Mouse (Mus musculus): Measurements from ENCODE around the gene Zfp784. TPM values are rescaled to one million over a fixed set of nuclear protein-coding genes. Genes with fewer than 3 reads are reported as not detected.

Gene Zfp784
- polyA plus RNA-seq, 1 experiment from 2014 or later: 3.8 TPM

GRCm38 (mm10) chr7:5073586-5073985, 35.3 kb upstream of the Zfp784 start:
- no peaks in the 10 kb centered on the region for H3K27me3 ChIP-seq (ENCODE audit: poor library complexity, severe bottlenecking)
- WGBS: 76% methylated on average over 1 of the region's 1 CpGs
- no peaks in the 10 kb centered on the region for H3K4me1 ChIP-seq
- H3K36me3 ChIP-seq (replicated peaks): peaks cover 98% of the 10 kb centered on the region
- H3K4me3 ChIP-seq: no peak overlapping the region
- H3K27ac ChIP-seq: no peak overlapping the region
- DNase-seq (ENCODE audit: extremely low spot score, low spot score): no peak
- H3K9me3 ChIP-seq: no peaks in the 10 kb centered on the region

GRCm38 (mm10) chr7:5064886-5065285, 26.6 kb upstream of the Zfp784 start:
- no peak overlapping the region for H3K27ac ChIP-seq
- H3K27me3 ChIP-seq (ENCODE audit: poor library complexity, severe bottlenecking): no peaks in the 10 kb centered on the region
- H3K36me3 ChIP-seq (replicated peaks): peaks cover 56% of the 10 kb centered on the region
- peaks cover 38% of the 10 kb centered on the region for H3K4me1 ChIP-seq
- H3K9me3 ChIP-seq: no peaks in the 10 kb centered on the region
- WGBS: 93% methylated on average over 6 of the region's 6 CpGs
- DNase-seq (ENCODE audit: extremely low spot score, low spot score): no peak
- peak overlapping the region; percentile 67; the same call in 1 of the 2 replicates for H3K4me3 ChIP-seq

- no peaks in the 10 kb centered on the region for H3K9me3 ChIP-seq
- H3K36me3 ChIP-seq (replicated peaks): peaks cover 32% of the 10 kb centered on the region
- H3K27ac ChIP-seq: peak overlapping the region; percentile 97
- peak overlapping the region; percentile 67 for H3K4me3 ChIP-seq
- DNase-seq (ENCODE audit: extremely low spot score, low spot score): peak; percentile 82
- peaks cover 21% of the 10 kb centered on the region for H3K27me3 ChIP-seq (ENCODE audit: poor library complexity, severe bottlenecking)
- WGBS: under 1% methylated on average over 51 of the region's 51 CpGs
- peaks cover 50% of the 10 kb centered on the region for H3K4me1 ChIP-seq
Measured at GRCm38 (mm10) chr7:5062360-5063001, 24.2 kb upstream of the Zfp784 start.

GRCm38 (mm10) chr7:5061774-5062359, 23.6 kb upstream of the Zfp784 start, which contains the start of gene U2af2:
U2af2 (plus strand) TSS chr7:5062143.
- H3K27ac ChIP-seq: peak within 1 kb of the TSS; percentile 97
- peaks cover 26% of the 10 kb centered on the region for H3K36me3 ChIP-seq (replicated peaks)
- peak within 1 kb of the TSS; percentile 67 for H3K4me3 ChIP-seq
- DNase-seq (ENCODE audit: extremely low spot score, low spot score): peak; percentile 95
- peaks cover 27% of the 10 kb centered on the region for H3K27me3 ChIP-seq (ENCODE audit: poor library complexity, severe bottlenecking)
- peaks cover 56% of the 10 kb centered on the region for H3K4me1 ChIP-seq
- WGBS: under 1% methylated on average over 64 of the region's 65 CpGs
- H3K9me3 ChIP-seq: no peaks in the 10 kb centered on the region

- peak; percentile 97 for DNase-seq (ENCODE audit: extremely low spot score, low spot score)
- H3K27ac ChIP-seq: peak overlapping the region; percentile 97
- peak overlapping the region; percentile 67 for H3K4me3 ChIP-seq
- H3K36me3 ChIP-seq (replicated peaks): peaks cover 19% of the 10 kb centered on the region
- H3K27me3 ChIP-seq (ENCODE audit: poor library complexity, severe bottlenecking): peaks cover 34% of the 10 kb centered on the region
- peaks cover 61% of the 10 kb centered on the region for H3K4me1 ChIP-seq
- WGBS: under 1% methylated on average over 60 of the region's 60 CpGs
- H3K9me3 ChIP-seq: no peaks in the 10 kb centered on the region
Measured at GRCm38 (mm10) chr7:5060944-5061773, 22.9 kb upstream of the Zfp784 start.

GRCm38 (mm10) chr7:5060239-5060731, 22.0 kb upstream of the Zfp784 start:
- peak; percentile 82 for DNase-seq (ENCODE audit: extremely low spot score, low spot score)
- H3K4me1 ChIP-seq: peaks cover 54% of the 10 kb centered on the region
- peaks cover 43% of the 10 kb centered on the region for H3K27me3 ChIP-seq (ENCODE audit: poor library complexity, severe bottlenecking)
- H3K9me3 ChIP-seq: no peaks in the 10 kb centered on the region
- WGBS: 3% methylated on average over 27 of the region's 27 CpGs
- peaks cover 10% of the 10 kb centered on the region for H3K36me3 ChIP-seq (replicated peaks)
- peak overlapping the region; percentile 67 for H3K4me3 ChIP-seq
- peak overlapping the region; percentile 97 for H3K27ac ChIP-seq

GRCm38 (mm10) chr7:5059421-5059820, 21.2 kb upstream of the Zfp784 start:
- no peak for DNase-seq (ENCODE audit: extremely low spot score, low spot score)
- Histone ChIP-seq H3K4me3 (peak overlapping the region; percentile 67), H3K27me3 (ENCODE audit: poor library complexity, severe bottlenecking) (peaks cover 51% of the 10 kb centered on the region), H3K36me3 (replicated peaks) (peaks cover 4% of the 10 kb centered on the region), H3K27ac (peak overlapping the region; percentile 97; the same call in 1 of the 2 replicates), H3K4me1 (peaks cover 50% of the 10 kb centered on the region), H3K9me3 (no peaks in the 10 kb centered on the region)
- WGBS: 92% methylated on average over 12 of the region's 12 CpGs

GRCm38 (mm10) chr7:5058631-5059030, 20.4 kb upstream of the Zfp784 start:
- peaks cover 50% of the 10 kb centered on the region for H3K4me1 ChIP-seq
- no peaks in the 10 kb centered on the region for H3K9me3 ChIP-seq
- 94% methylated on average over 1 of the region's 1 CpGs for WGBS
- no peak overlapping the region for H3K4me3 ChIP-seq
- H3K27ac ChIP-seq: no peak overlapping the region
- no peak for DNase-seq (ENCODE audit: extremely low spot score, low spot score)
- no peaks in the 10 kb centered on the region for H3K36me3 ChIP-seq (replicated peaks)
- H3K27me3 ChIP-seq (ENCODE audit: poor library complexity, severe bottlenecking): peaks cover 59% of the 10 kb centered on the region

GRCm38 (mm10) chr7:5057804-5058203, 19.6 kb upstream of the Zfp784 start:
- Histone ChIP-seq H3K4me3 (peak overlapping the region; percentile 19; the same call in 1 of the 2 replicates), H3K9me3 (no peaks in the 10 kb centered on the region), H3K27me3 (ENCODE audit: poor library complexity, severe bottlenecking) (peaks cover 68% of the 10 kb centered on the region), H3K27ac (no peak overlapping the region), H3K4me1 (peaks cover 53% of the 10 kb centered on the region), H3K36me3 (replicated peaks) (no peaks in the 10 kb centered on the region)
- 28% methylated on average over 11 of the region's 11 CpGs for WGBS
- no peak for DNase-seq (ENCODE audit: extremely low spot score, low spot score)

- no peak overlapping the region for H3K27ac ChIP-seq
- peaks cover 57% of the 10 kb centered on the region for H3K4me1 ChIP-seq
- peaks cover 72% of the 10 kb centered on the region for H3K27me3 ChIP-seq (ENCODE audit: poor library complexity, severe bottlenecking)
- no peaks in the 10 kb centered on the region for H3K36me3 ChIP-seq (replicated peaks)
- 32% methylated on average over 8 of the region's 8 CpGs for WGBS
- peak overlapping the region; percentile 57 for H3K4me3 ChIP-seq
- no peak for DNase-seq (ENCODE audit: extremely low spot score, low spot score)
- no peaks in the 10 kb centered on the region for H3K9me3 ChIP-seq
Measured at GRCm38 (mm10) chr7:5057381-5057780, 19.1 kb upstream of the Zfp784 start.

GRCm38 (mm10) chr7:5056651-5057263, 18.5 kb upstream of the Zfp784 start:
- DNase-seq (ENCODE audit: extremely low spot score, low spot score): peak; percentile 35
- Histone ChIP-seq H3K36me3 (replicated peaks) (no peaks in the 10 kb centered on the region), H3K27me3 (ENCODE audit: poor library complexity, severe bottlenecking) (peaks cover 78% of the 10 kb centered on the region), H3K4me3 (peak overlapping the region; percentile 57), H3K9me3 (no peaks in the 10 kb centered on the region), H3K4me1 (peaks cover 64% of the 10 kb centered on the region), H3K27ac (peak overlapping the region; percentile 77)
- WGBS: 2% methylated on average over 40 of the region's 55 CpGs
